Mouse (Mus musculus): ENCODE results near the gene Foxp3.

The Foxp3 gene

GRCm38 (mm10) chrX:7617889-7618551, 44.6 kb downstream of the Foxp3 start:
- no peak for DNase-seq (ENCODE audit: low read depth)

DNA sequence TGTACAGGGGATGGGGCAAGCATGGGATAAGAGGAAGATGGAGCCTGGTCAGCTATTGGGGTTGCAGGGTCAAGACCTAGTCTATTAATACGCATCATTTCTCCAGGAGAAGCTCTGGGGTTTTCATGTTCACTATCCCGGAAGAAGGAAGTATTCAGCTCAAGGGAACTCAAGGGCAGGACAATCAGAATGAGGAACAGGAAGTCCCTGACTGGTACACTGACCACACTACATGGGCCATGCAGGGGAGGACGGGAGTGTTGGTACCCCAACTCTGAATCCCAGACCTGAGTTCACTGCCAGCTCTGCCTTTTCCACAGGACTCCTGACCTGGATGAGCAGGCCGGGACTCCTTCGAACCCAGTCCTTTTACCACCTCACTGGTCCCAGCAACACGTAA, 59.1 kb downstream of the Foxp3 start:
- DNase-seq (ENCODE audit: low read depth) = no peak

DNA sequence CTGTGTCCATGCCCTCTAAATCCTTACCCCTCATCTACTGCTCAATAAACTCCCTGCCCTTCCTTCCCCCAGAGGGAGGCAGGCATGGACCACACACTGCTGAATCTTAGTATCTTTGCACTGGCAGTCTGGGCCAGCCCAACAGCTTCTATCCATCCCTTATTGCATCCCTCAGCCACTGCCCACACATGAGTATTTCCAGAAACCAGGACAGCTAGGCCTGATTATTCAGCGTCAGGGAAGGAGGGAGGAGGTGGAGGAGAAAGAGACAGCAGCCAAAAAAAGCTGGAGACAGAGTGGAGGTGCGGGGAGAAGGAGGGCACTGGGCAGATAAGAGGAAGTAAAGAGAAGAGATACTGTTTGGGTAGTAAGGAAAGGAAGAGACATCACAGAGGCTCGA, 61.7 kb downstream of the Foxp3 start:
- DNase-seq (ENCODE audit: low read depth) = no peak

- no peak for DNase-seq (ENCODE audit: low read depth)
Measured at GRCm38 (mm10) chrX:7638401-7639091, 65.1 kb downstream of the Foxp3 start, which contains the start of gene Syp. TSS of gene Syp (plus strand) at chrX:7638471.

- DNase-seq (ENCODE audit: low read depth) = no peak
Measured at GRCm38 (mm10) chrX:7639536-7640325, 66.3 kb downstream of the Foxp3 start.

GRCm38 (mm10) chrX:7640785-7641184, 67.3 kb downstream of the Foxp3 start:
- no peak for DNase-seq (ENCODE audit: low read depth)
